Mouse (Mus musculus) gastrocnemius, postnatal 4 days (tissue): Measurements from ENCODE around the gene Gale. TPM values are rescaled to one million over a fixed set of nuclear protein-coding genes. Genes with fewer than 3 reads are reported as not detected.
A peak's percentile ranks its signal among the peaks of the same experiment; 100 is the strongest.
"Not testable (repeated sequence)": the region's sequence is repeated elsewhere in the genome, so short reads cannot be mapped to it uniquely, and the experiment has no call there.

ENCODE experiments used
- DNase-seq, 2 experiments: peaks; one replicate each; pipeline ENCODE4 v3.0.0; 2021 to 2022; ENCODE audit warnings: low spot score in 2 of 2, mixed read lengths in 2 of 2
- total RNA-seq, 2 experiments: library from RNA; stranded (reverse); gene quantifications; 2 replicates each; pipeline ENCODE4 v1.2.3; 2021

Gale gene
- total RNA-seq, 2 experiments from 2014 or later, result 7.1 to 7.7 TPM

- peak; percentile 24 to 39 for DNase-seq
These were observed 4.8 kb downstream of the Gale start for GRCm38 (mm10) chr4:135968271-135968869.

- DNase-seq, result no peak
These were observed 5.7 kb downstream of the Gale start for GRCm38 (mm10) chr4:135969070-135969750.

- no peak for DNase-seq
These were observed 7.1 kb downstream of the Gale start for GRCm38 (mm10) chr4:135970585-135970984.

GRCm38 (mm10) chr4:135971805-135972555 lies 8.5 kb downstream of the Gale start:
- no peak for DNase-seq

GRCm38 (mm10) chr4:135972556-135972906 lies 9.0 kb downstream of the Gale start, which contains the start of gene Lypla2:
Gene Lypla2, minus strand, starts transcription at chr4:135972626.
- DNase-seq, result peak; percentile 83 to 92

GRCm38 (mm10) chr4:135972911-135973811 lies 9.6 kb downstream of the Gale start:
- DNase-seq, result no peak

- no peak for DNase-seq
These were observed 12.6 kb downstream of the Gale start for GRCm38 (mm10) chr4:135976146-135976545.

GRCm38 (mm10) chr4:135980223-135980622 lies 16.7 kb downstream of the Gale start:
- DNase-seq, result not testable (repeated sequence)

- no peak for DNase-seq
These were observed 18.1 kb downstream of the Gale start for GRCm38 (mm10) chr4:135981524-135982063.

- DNase-seq, result no peak
These were observed 21.0 kb downstream of the Gale start for GRCm38 (mm10) chr4:135984556-135984955.

GRCm38 (mm10) chr4:135985193-135985592 lies 21.7 kb downstream of the Gale start:
- DNase-seq, result no peak

GRCm38 (mm10) chr4:135985769-135986168 lies 22.2 kb downstream of the Gale start:
- DNase-seq, result no peak

- no peak for DNase-seq
These were observed 22.9 kb downstream of the Gale start for GRCm38 (mm10) chr4:135986301-135986942.

GRCm38 (mm10) chr4:135986943-135987710 lies 23.6 kb downstream of the Gale start, which contains the start of gene Pithd1:
Gene Pithd1, minus strand, starts transcription at chr4:135987264.
- DNase-seq, result peak; percentile 91 to 93

GRCm38 (mm10) chr4:135987714-135988113 lies 24.2 kb downstream of the Gale start:
- DNase-seq, result no peak

- DNase-seq, result no peak
These were observed 30.4 kb downstream of the Gale start for GRCm38 (mm10) chr4:135993941-135994340.

GRCm38 (mm10) chr4:135995118-135995517 lies 31.6 kb downstream of the Gale start:
- DNase-seq, result no peak

- no peak for DNase-seq
These were observed 40.7 kb downstream of the Gale start for GRCm38 (mm10) chr4:136004107-136004675.

GRCm38 (mm10) chr4:136004921-136005320 lies 41.4 kb downstream of the Gale start:
- no peak for DNase-seq
